Mouse (Mus musculus): ENCODE measurements around the gene Cnpy3.

- TF ChIP-seq CTCF (conservative IDR thresholded peaks at IDR 0.05; ENCODE audit: low read length), result no peak
- TF ChIP-seq POU5F1 (IDR thresholded peaks at IDR 0.05; ENCODE audit: borderline replicate concordance, low read length), result no peak
Observed at GRCm38 (mm10) chr17:46694517-46695063, 57.4 kb downstream of the Cnpy3 start.

Data from E14TG2a.4 (cell line).